Mouse (Mus musculus): ENCODE measurements at regions not wholly inside any gene's neighbourhood (a gene's known extent, or its start where the extent isn't known, plus 50 kb on each side); places are given as distances from the start of the nearest gene placed in this dataset.

GRCm38 (mm10) chr16:9211485-9211884 is 381.6 kb downstream of the 1810013L24Rik start:
- TF ChIP-seq CTCF (IDR thresholded peaks at IDR 0.05; ENCODE audit: low read depth) (no peak), EP300 (IDR thresholded peaks at IDR 0.05; ENCODE audit: low read depth) (no peak)

Data from liver, embryonic 14.5 days (tissue).